Mouse (Mus musculus) B cell, adult (primary cell): ENCODE results near the gene Etnk1. TPM values are rescaled to one million over a fixed set of nuclear protein-coding genes. Genes with fewer than 3 reads are reported as not detected.

Experiments
- total RNA-seq: library from RNA; stranded (reverse); gene quantifications from 4 replicates; pipeline ENCODE4 v1.2.4, GENCODE M21; 2023; ENCODE audit not compliant: inconsistent age

The Etnk1 gene
- 156 to 165 TPM (median 160 TPM) in 4 replicates for total RNA-seq

DNA sequence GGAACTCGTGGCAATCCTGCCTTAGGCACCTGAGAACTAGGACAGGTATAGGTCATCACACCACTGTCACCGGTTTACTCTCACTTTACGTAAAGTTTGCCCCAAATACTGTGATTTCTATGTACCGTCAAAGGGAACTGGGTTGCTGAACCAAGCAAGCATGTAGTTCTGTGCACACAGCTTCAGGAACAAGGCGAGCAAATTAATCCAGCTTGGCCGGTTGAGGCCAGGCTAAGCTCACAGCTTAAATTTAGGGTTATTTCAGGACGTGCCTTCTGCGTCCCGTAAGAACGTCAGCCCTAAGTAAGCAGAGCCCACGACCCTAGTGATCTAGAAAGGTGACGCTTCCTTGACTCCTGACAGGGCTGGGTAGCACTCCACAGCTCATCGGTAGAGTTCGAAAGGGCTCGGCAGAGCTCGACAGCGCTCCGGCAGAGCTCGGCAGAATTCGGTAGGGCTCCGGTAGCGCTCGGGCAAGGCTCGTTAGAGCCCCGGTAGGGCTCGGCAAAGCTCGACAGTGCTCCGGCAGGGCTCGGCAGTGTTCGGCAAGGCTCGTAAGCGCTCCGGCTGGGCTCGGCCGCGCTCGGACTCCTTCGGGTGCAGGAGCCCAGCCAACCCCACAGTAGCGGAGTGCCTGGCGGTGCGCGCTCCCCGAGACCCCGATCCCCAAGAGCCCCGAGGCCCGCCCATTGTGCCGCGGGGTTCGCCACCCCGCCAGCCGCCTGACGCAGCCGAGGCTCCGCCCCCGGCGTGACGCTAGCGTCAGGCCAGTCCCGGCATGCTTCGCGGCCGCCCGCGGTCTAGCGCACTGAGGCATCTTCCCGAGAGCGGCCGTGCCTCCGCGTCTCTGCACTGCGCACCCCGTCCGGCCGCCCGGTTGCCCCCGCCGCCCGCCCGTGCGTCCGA is at the start of gene Etnk1:
Etnk1 (plus strand) TSS at position 770 of the 906 bp plus-strand sequence.

Other genes starting within 250 kb of the Etnk1 start
- gene St8sia1, start 202.8 kb upstream of the Etnk1 start, total RNA-seq = 0.16 to 0.48 TPM (median 0.23 TPM) in 4 replicates
- gene C2cd5, start 67.1 kb upstream of the Etnk1 start, total RNA-seq = 52.9 to 63.8 TPM (median 57.9 TPM) in 4 replicates